Mouse (Mus musculus): ENCODE data around the gene Mrnip.

Mrnip gene

DNA sequence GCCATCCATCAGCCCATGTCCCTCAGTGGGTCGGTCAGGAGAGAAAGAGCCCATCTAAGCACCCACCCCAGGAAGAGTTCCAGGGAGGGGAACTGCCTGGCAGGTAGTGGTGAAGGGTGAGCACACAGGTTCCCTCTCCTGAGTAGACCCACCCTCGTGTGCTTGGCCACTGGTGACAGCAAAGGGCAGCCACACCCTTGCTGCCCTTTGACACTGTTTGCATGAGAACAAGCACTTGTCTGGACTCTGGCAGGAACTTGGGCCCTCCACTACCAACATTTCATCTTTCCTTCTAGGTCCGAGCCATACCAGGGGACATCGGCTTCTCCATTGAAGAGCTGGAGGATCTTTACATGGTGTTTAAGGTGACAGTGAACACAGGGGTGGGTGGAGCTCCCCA is 14.9 kb upstream of the Mrnip start:
- DNase-seq (ENCODE audit: low spot score) = no peak

DNA sequence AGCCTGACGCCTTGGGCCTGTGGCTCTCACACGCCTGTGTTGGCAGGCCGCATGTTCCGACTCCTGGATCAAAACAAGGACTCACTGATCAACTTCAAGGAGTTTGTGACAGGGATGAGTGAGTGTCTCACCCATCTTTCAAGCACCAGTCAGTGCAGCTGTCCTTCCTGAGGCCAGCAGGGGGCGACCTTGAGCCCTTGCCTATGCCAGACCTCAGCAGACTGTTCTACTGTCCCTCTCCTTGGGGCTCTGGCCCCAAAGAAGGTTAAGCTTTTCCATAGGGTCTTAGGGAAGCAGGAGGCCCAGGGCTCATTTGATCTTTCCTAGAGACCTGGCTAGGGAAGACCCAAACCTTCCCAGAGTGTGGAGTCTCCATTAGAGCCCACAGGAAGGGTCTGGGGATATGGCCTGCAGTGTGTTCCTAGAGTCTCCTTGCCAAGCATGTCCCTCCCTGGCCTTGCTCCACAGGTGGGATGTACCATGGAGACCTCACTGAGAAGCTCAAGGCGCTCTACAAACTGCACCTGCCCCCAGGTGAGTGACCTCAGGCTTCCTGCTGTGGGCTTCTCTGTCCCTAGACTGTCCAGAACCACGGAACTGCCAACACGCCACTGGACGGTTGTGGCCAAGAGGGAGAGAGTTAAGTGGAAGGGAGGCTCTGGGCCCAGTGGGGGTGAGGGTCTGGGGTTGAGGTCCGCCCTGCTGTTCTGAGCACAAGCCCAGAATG is 12.5 kb upstream of the Mrnip start:
- DNase-seq (ENCODE audit: low spot score) = peak; percentile 82

DNA sequence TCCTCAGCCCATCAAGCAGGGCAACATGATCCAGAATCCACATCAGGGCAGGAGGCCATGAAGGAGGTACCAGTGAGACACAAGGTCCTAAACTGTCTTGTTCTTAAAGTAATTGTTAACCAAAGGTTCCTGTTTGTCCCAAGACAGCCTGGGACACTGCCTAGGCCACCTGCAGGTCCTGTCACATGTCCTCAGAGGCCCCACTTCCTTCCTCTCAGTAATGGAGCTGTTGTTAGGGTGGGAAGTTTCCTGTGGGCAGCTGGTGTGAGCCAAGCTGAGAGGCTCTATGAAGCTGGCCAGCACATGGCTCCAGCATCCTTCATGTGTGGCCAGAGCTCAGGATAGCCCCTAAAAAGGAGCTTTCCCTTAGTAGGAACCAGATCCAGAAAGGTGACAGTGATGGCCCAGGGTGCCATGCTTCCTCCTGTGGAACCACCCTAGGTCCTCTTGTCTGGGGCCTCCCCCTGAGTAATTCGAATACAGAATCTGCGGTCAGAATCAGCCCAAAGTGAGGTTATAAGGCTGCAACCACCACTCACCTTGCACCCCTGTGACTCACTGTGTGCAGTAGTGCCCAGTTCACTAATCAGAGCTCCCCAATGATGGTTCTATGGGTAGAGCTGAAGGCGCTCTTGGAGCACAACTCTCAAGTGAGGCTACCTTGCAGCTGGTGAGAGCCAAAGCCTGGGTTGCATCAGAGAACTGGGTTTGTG is 11.8 kb upstream of the Mrnip start:
- DNase-seq (ENCODE audit: low spot score) = no peak

DNA sequence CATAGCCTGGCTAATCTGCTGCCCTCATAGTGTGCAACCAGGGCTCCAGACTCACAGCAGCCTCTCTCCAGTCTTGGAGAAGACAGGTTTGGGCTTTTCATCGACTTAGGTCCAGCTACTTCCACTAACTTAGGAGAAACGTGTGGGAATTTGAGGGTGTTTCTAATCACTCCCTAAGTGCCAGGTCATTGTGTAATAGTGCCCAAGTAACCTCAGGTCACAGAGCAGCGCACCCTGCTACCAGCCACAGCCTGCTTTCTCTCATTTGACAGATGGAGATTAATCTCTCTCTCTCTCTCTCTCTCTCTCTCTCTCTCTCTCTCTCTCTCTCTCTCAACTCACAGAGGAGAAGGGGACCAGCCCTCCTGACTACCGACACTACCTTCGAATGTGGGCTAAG is 5.9 kb upstream of the Mrnip start:
- DNase-seq (ENCODE audit: low spot score) = no peak

DNA sequence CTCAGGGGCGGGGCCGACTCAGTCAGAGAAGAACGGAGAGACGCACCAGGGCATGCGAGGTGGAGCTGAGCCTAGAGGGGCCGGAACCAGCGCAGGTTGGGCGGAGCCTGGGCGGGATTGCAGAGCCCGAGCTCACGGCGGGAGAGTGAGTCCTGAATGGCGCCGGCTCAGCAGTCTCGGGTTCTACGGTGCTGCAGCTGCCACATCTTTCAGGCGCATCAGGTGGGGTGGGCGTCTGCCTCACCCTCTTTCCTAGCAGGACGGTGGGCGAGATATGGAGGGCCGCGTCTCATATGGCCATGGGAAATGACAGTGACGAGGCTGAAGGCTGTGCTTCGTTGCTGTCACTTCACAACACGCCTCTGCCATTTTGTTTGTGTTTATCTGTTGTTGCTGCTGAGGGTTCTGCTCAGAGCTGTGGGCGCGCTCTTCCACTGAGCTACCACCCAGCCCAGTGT is 515 bp downstream of the Mrnip start:
- DNase-seq (ENCODE audit: low spot score) = peak; percentile 100

DNA sequence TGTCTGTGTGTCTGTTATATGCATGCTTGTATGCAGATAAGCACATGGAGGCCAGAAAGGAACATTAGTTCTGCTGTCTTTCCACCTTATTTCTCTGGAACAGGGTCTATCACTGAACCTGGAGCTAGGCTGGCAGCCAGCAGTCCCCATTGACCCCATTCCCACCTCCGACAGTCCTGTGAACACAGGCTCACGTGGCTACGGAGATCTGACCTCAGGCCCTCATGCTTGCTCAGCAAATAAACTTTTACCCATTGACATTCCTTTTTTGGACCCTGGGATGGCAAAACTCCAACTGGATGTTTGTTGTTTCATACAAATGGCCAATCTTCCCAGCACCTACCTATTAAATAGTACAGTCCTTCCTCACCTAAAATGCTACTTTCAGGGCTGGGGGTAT is 2.1 kb downstream of the Mrnip start:
- no peak for DNase-seq (ENCODE audit: low spot score)

DNA sequence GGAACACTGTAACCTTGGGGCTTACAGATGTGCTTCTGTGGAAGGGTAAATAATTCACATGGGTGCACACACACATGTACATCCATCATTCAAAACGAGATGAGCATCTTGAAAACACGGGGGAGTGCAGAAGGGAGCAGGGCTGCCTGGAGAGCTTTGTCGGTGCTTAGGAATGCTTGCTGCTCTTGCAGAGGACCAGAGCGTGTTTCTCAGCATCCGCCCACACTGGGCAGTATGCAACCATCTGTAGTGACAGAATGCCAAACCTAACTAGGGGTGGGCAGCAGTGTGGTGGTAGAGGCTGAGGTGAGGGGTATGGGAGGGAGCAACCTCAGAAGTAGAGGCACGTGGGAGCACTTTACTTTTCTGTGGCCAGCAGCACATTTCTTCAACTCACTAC is 2.9 kb downstream of the Mrnip start:
- no peak for DNase-seq (ENCODE audit: low spot score)

DNA sequence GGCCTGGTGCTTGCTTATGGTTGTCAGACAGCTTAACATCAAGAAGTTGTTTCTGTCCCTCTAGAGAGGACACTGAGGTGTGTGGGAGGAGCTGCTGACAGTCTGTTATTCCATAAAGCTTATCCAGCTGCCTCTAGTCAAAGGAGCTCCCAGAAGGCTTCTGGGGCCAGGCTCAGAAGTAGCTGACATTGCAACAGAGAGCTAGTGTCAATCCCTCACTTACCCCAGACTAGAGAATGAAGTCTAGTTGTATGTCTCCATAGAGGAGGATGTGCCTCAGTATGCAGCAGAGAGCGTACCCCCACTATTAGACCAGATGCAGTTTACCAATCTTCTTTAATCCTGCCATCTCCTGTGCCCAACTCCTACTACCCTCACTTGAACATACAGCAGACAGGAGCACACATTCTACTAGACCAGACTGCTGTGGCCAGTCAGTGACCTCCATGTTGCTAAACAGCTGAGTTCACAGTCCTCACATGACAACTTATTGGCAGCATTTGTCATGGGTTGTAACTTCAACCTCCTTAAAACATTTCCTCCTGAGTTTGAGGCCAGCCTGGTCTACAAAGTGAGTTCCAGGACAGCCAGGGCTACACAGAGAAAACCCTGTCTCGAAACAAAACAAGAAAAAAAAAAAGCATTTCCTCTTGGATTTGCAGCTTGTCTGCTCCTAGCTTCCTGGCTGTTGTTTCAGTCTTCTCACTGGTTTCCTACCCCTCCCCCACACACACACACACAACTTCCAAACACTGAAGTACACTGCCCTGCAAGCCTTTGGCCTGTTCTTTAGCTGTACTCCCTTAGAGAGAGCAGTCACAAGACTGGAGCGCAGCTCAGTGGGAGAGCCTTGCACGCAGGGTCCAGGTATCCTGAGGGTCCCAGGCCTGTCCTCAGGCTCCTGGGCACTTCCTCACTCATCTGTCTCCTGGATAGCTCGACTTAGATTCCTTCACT is 4.6 kb downstream of the Mrnip start:
- no peak for DNase-seq (ENCODE audit: low spot score)

DNA sequence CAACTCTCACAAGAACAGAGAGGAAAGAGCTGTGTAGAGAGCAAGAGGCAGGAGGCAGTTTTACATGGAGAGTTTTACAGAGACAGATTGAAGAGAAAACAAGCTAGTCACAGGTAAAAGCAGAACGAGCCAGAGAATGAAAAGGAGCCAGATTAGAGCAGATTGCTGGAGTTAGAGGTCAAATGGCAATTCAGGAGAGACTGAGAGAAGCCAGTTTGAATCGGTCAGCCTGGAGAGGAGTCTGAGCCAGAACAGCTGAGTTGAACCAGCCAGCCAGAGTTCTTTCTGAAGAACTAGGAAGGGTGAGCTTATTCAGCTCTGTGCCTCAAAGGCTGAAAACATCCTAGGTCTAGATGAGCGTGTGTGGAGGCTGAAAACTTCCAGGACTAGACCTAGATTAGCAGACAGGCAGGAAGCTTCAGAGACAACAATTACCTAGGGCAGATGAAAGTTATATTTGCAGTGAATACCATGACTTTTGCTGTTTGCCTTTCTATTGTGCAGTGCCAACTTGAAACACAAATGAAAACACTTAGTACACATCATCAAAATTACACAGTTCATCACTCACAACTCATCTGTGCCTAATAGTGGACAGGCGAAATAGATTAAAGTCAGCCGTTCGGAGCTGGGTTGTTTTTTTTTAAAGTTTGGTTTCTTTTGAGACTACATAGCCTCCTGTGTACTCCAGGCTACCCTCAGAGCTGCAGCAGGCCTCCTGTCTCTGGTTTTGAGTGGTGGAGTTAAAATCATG is 6.4 kb downstream of the Mrnip start:
- no peak for DNase-seq (ENCODE audit: low spot score)

DNA sequence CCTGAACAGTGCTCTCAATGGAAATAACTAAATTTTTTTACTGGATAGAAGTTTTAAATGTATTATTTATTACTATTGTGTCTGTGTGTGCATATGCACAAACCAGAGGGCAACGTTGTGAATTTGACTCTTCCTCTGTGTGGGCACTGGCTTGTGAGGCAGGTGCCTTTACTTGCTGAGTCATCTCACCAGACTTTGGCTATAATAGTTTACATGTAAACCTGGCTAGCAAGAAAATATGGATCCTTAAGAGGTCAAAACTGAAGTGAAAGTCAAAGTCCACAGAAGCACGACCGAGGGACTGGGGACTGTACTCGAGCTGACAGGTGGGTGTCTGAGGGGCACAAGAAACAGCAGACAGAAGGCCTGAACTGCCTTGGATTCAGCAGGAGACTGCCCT is 8.5 kb downstream of the Mrnip start:
- no peak for DNase-seq (ENCODE audit: low spot score)

DNA sequence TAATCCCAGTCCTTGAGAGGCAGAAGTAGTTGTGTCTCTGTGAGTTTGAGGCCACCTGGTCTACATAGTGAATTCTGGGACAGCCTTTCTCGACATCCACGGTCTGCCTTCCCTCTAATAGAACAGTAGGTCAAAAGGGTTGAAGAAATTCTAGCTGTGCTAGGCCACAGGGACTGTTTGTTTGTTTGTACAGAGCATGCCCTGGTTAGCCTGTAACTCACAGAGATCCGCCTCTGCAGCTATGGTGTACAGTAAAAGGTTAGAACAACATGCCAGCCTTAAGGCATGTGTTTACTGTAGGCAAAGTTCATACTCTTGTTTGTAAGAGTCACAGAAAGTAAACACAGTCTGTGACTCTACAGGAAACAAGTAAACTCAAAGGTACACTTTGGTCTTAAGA is 10.5 kb downstream of the Mrnip start:
- DNase-seq (ENCODE audit: low spot score) = no peak

DNA sequence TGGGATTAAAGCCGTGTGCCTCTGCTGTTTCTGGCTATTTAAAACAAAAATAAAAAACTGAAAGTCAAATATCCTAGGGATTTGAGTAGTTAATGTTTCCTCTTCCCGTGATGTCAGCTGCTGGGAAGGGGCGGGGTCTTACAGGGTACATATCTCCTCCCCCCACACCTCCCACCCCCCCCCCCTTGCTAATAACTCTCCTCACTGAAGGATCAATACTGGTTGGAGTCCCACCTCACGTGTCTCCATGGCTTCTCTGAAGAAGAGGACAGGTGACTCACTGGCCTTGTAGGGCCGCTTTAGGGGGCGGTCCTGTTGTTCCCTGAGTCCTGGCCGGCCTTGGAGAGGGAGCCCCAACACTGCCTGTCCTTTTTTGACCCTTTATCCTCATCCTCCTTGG is 14.4 kb downstream of the Mrnip start:
- DNase-seq (ENCODE audit: low spot score) = no peak

DNA sequence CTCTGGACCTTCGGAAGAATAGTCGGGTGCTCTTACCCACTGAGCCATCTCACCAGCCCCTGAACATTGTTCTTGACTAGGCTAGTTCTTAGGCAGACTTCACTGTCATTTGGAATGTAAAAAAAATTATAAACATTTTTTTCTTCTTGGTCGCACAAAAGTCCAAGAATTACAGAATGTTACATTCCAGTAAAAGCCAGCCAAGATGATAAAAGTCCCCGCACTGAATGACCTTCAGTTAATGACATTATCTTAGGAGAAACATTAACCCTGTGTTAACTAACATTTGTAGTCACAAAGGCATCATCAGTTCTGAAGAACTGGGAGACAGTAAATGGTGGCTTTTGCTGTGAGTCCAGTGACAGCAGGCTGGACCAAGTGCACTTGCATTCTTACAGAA is 16.1 kb downstream of the Mrnip start:
- no peak for DNase-seq (ENCODE audit: low spot score)

DNA sequence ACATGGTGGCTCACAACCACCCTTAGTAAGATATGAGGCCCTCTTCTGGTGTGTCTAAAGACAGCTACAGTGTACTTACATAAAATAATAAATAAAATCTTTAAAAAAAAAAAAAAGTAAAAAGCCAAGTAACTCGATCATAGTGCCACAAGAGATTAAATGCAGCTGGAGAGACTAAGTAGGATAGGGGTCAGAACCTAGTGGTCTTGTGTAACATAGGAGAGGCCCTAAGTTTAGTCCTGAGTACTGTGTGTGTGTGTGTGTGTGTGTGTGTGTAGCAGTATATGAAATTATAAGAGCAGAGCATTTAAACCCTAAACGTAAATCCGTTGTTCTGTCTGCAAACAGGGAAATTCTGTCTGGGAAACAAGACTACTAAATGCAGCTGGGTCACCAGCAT is 18.0 kb downstream of the Mrnip start:
- DNase-seq (ENCODE audit: low spot score) = no peak

DNA sequence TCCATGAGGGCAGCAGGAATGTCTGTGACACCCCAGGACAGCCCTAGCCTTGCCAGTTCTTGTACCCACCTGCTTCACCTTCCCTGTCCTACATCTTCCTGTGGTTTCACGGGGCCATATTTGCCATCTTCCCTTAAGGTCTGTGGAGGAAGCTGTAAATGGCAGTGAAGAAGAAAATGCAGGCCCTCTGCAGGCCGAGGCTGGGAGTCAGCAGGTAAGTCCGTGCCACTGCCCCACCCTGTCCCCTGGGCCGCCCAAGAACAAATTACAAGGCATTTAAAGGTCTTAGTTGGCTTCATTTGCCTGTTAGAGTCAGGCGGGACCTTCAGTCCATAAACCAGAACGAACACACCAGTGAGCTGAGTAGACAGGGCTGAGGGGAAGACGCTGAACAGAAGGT is 19.8 kb downstream of the Mrnip start:
- DNase-seq (ENCODE audit: low spot score) = no peak

DNA sequence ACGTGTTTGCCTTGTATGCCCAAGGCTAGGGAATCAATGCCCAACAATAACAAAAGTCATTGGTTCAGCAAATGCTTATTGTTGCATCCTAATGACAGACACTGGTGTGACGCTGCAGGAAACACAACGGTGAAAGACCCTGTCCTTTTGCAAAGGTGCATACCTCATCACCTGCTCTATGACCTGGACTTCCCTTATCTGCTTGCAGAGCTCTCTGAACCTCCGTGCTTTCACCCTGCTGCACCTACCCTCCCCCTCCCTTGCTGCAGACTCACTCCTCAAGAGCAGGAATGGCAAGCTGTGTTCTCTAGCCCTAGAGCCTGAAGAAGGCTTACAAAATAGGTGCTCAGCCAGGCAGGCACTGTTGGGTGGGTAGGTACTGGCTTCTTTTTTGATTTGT is 20.5 kb downstream of the Mrnip start:
- DNase-seq (ENCODE audit: low spot score) = no peak

DNA sequence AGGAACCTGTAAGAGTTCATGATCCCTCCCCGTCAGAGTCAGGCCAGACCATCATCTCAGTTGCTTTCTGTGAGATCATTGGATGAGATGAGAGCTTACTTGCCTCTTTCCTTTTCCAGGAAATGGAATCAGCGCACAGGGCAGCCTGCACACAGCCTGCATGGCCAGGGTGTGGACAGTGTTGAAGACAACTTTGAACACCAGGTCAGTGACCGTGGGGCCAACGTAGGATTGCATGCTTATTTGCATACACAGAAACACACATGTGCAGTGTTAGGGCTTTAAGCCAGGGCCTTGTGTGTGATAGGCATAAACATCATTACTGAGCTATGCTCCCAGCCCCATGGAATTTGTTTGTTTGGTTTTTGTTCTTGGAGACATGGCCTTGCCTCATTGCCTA is 23.3 kb downstream of the Mrnip start:
- no peak for DNase-seq (ENCODE audit: low spot score)

DNA sequence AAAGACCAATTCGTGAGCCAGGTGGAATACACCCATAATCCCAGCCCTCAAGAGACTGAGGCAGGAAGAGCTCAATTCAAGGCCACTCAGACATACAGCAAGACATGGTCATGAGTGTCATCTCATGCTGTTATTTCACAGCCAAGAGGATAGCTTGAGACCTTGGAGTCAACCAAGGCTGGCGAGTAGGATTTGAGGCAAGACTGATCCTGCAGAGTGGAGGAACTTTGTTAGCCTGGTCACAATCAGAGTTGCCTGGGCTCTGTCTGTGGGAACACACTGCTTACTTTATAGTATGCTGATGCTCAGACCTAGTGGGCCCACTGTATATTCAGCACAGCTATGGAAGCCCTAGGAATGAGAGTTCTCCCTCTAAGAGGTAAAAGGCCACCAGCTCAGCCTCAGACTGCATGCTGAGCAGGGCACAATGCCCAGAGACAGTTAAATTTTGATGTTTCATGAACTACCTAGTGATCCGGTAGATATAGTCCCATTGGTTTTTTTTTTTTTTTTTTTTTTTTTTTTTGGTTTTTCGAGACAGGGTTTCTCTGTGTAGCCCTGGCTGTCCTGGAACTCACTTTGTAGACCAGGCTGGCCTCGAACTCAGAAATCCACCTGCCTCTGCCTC is 24.1 kb downstream of the Mrnip start:
- no peak for DNase-seq (ENCODE audit: low spot score)

DNA sequence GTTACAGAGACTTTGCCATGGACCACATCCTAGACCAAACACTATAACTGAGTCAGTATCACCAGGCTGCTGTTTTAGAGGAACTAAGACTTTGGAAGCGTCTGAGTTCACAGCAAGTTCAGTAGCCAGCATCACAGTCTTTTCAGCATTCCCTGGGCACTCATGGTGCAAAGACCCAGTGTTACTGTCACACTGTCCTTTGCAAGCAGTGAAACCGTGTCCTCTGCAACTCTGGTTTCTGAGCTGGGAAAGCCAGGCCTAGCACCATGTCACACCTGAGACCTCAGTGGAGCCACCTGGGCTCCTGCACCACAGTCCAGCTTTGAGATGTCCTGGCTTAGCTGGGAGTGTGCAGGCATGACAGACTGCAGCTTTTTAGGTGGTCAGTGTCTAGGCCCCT is 24.7 kb downstream of the Mrnip start:
- DNase-seq (ENCODE audit: low spot score) = no peak

DNA sequence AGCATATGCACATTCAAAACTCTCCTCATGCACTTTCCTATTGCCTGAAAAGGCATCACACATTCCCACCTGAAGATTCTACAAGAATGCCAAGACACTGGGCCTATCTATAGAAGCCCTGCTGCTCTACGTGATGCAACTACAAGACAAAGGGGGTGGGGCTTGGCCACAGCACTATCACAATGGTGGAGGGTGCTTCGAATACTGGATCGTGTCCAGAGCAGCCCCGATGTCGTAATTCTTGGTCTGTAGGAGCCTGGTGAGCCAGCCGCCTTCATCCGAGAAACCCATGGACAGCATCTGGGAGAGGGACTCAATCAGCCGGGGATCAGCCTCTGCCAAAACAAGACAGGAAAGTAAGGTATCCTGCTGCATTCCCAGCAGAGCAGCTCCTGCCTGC is 26.4 kb downstream of the Mrnip start:
- DNase-seq (ENCODE audit: low spot score) = no peak

DNA sequence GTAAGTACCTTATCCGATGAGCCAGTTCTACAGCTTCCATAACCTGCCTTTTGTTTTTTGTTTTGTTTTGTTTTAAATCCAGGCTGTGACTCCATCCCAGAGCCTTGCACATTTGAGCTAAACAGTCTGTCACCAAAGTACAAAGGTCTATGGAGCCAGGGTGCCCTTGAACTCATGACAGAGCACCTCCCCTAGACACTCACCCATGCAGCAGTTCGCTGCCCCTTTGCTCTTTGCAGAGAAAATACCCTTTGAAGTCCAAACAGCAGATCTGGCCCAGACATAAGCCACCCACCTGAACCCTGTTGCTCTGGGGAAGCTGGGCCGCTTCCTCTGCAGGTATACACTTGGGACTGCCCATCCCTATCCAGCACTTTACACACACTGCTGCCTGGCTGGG is 27.3 kb downstream of the Mrnip start:
- no peak for DNase-seq (ENCODE audit: low spot score)
